In genomic region chr11:103043982-103044381, GRCm38 (mm10) we compare ENCODE assay signal across 27 mouse cellular contexts.
"Had no signal": no experiment of that assay in that cellular context is flagged by ENCODE, and none has a peak within 500 bp of the region (broad histone marks: within the 10 kb centered on the region; RNA-seq: fewer than 3 reads in every experiment).

No protein-coding gene starts in this region.

- H3K4me1 ChIP-seq: hindbrain, embryonic 10.5 days; hindbrain, embryonic 15.5 days; limb, embryonic 10.5 days; limb, embryonic 12.5 days had no signal

- H3K4me2 ChIP-seq: heart, embryonic 12.5 days; hindbrain, embryonic 13.5 days; hindbrain, embryonic 15.5 days; kidney, embryonic 15.5 days; limb, embryonic 12.5 days; liver, embryonic 11.5 days; liver, embryonic 13.5 days; liver, embryonic 15.5 days had no signal

- ATAC-seq: hindbrain, postnatal 0 days; intestine, postnatal 0 days had no signal

- H3K27ac ChIP-seq: gastrocnemius, adult 2 months; heart, embryonic 10.5 days; hindbrain, embryonic 10.5 days; hindbrain, embryonic 13.5 days; hindbrain, embryonic 15.5 days; hindbrain, postnatal 0 days; kidney, embryonic 15.5 days; left cerebral cortex, adult 2 months; limb, embryonic 10.5 days; limb, embryonic 12.5 days; liver, embryonic 13.5 days; liver, embryonic 15.5 days had no signal

- DNase-seq: gastrocnemius, adult 2 months; gastrocnemius, postnatal 10 days; gastrocnemius, postnatal 25 days; heart, adult 18-20 months; heart, postnatal 10 days; heart, postnatal 4 days; kidney, adult 2 months; kidney, adult 9 months; kidney, postnatal 10 days; kidney, postnatal 25 days; kidney, postnatal 4 days; layer of hippocampus, adult 9-11 months; liver; liver, embryonic 13.5 days had no signal

- H3K9me3 ChIP-seq: heart, embryonic 10.5 days; heart, embryonic 12.5 days; hindbrain, embryonic 10.5 days; hindbrain, embryonic 13.5 days; hindbrain, embryonic 15.5 days; kidney, embryonic 15.5 days; limb, embryonic 10.5 days; limb, embryonic 12.5 days; liver, embryonic 13.5 days; liver, embryonic 15.5 days had no signal

- H3K27me3 ChIP-seq: heart, embryonic 12.5 days; hindbrain, embryonic 13.5 days; hindbrain, embryonic 15.5 days; kidney, embryonic 15.5 days; limb, embryonic 12.5 days; liver, embryonic 13.5 days; liver, embryonic 15.5 days had no signal

- H3K9ac ChIP-seq: heart, embryonic 12.5 days; hindbrain, embryonic 13.5 days; hindbrain, embryonic 15.5 days; kidney, embryonic 15.5 days; limb, embryonic 12.5 days; liver, embryonic 13.5 days; liver, embryonic 15.5 days had no signal

- H3K4me3 ChIP-seq: gastrocnemius, adult 2 months; heart, embryonic 10.5 days; heart, embryonic 12.5 days; hindbrain, embryonic 10.5 days; hindbrain, embryonic 13.5 days; hindbrain, embryonic 15.5 days; kidney, embryonic 15.5 days; left cerebral cortex, adult 2 months; limb, embryonic 10.5 days; limb, embryonic 12.5 days; liver, embryonic 13.5 days; liver, embryonic 15.5 days had no signal
